21 mouse cellular contexts compared by ENCODE assay signal in genomic region chr4:23498710-23499109, GRCm38 (mm10).
"Had no signal": no experiment of that assay in that cellular context is flagged by ENCODE, and none has a peak within 500 bp of the region (broad histone marks: within the 10 kb centered on the region; RNA-seq: fewer than 3 reads in every experiment).

No protein-coding gene starts in this region.

- ATAC-seq: forebrain, embryonic 13.5 days; forebrain, embryonic 14.5 days; forebrain, embryonic 15.5 days; forebrain, embryonic 16.5 days; forebrain, postnatal 0 days had no signal

- DNase-seq: cerebellum, adult 2 months; cerebellum, adult 8-10 months; cerebellum, adult 9-10 months; cerebellum, postnatal 10 days; cerebellum, postnatal 14 days; cerebellum, postnatal 25 days; cerebellum, postnatal 36 days; embryo, embryonic 11 days; forebrain, postnatal 0 days; gastrocnemius, adult 2 months; gastrocnemius, postnatal 10 days; gastrocnemius, postnatal 14 days; gastrocnemius, postnatal 25 days; gastrocnemius, postnatal 36 days; heart, adult 11 months; heart, adult 18-20 months; heart, adult 2 months had no signal
